Mouse (Mus musculus) spleen, embryonic (tissue): ENCODE measurements at regions not wholly inside any gene's neighbourhood (a gene's known extent, or its start where the extent isn't known, plus 50 kb on each side); places are given as distances from the start of the nearest gene placed in this dataset.

Experiments
- CTCF ChIA-PET: fragments of 350-600 bp; sonication (Branson Sonifier 250); formaldehyde crosslinking; loops from one replicate; lab custom pipeline; 2022; lab: Charles Lee

DNA sequence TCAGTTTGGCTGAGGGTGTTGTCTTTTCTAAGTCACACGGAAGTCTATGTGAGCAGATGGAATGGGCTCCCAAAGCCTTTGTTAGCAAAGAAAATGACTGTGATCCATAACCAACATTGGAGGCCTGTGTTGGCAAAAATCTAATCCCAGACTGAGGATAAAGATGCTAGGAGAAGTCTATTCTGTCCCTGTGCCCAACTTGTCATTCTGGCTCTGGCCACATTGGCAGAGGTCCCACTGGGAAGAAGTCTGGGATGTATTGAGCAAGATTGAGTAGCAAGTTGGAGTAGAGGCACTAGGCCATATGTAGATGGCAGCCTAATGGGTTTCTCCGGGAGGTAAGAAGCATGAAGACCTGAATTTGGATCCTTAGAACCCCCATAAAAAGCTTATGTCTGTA lies 54.1 kb downstream of the Nog start:
- CTCF ChIA-PET = no interaction called here

- CTCF ChIA-PET = no interaction called here
Observed at GRCm38 (mm10) chr11:89243370-89243769, 58.8 kb downstream of the Nog start.

- CTCF ChIA-PET = no interaction called here
Observed at GRCm38 (mm10) chr11:89242130-89242529, 60.0 kb downstream of the Nog start.

DNA sequence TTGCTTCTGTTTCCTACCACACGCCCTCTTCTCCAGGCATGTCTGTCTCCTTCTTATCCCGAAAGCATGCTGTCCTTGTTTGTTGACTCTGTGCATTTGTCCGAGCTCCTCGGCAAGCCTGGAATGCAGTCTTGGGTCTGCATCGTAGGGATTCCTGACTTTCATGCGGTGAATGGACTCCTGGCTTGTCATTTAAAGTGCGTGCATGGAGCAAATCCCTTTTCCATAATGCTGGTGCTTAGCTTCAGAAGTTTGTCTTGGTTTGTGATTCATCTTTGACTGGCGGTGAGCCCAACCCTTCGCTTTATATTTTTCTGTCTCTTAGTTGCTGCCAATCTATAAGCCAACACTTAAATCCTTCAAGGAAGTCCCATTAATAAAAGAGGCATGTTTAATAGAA lies 62.2 kb downstream of the Nog start:
- CTCF ChIA-PET = no interaction called here

DNA sequence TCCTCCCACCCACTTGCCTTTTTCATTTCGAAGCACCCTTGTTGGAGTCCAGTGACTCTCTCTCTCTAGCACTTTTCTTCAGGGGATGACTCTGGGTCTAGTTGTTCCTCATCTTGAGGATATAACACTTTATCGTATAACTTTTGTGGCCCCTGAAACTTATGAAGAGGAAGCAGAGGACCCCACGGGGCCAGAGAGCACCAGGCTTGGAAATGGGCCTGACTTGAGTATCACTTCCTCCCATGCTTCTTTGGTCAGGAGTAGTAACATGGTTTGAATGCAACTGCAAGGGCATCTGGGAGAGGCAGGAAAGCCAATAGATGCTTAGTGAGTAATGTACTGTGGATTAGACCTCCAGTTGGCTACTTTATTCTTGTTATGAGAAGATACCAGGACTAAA lies 65.2 kb downstream of the Nog start:
- CTCF ChIA-PET = no interaction called here

- CTCF ChIA-PET = no interaction called here
Observed at GRCm38 (mm10) chr11:89232884-89233480, 69.2 kb downstream of the Nog start.

GRCm38 (mm10) chr11:89229726-89230125 lies 72.4 kb downstream of the Nog start:
- CTCF ChIA-PET = no interaction called here

DNA sequence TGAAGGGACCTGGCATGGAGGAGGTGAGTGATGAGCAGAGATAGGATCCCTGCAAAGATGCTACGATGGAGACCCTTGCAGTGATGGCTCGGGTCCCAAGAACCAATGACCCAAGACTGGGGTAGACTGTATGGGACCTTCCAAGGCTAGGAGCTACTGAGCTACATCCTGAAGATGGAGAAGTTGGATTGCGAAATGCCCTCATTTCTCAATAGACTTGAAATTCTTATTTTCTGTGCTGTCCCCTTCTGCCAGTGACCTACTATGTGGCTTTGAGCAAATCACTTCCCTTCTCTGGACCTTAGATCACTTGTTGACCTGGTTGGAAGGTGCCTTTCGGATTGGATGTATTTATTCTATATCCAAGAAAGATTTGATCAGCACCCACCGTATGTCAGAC lies 88.9 kb downstream of the Nog start:
- CTCF ChIA-PET = no interaction called here

DNA sequence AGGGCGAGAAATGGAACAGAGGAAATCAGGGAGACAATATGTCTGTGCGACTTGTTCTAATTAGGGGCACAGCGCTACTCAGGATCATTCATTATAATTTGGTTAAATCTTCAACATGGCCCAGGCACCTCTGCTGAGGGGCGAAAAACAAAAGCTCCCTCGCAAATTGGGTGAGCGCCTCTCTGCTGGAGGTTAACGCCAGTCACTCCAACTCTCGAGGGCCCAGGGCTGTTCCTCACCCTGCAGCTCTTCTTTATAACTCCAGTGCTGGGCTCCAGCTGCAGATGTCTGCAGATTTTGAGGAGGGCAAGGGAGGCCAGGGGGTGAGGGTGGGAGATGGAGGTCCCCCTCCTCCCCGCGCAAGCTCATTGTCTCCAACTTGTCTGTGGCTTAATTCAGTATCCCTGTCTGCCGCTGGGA lies 92.6 kb downstream of the Nog start:
- CTCF ChIA-PET = no interaction called here

- CTCF ChIA-PET = no interaction called here
Observed at GRCm38 (mm10) chr11:89209072-89209471, 93.1 kb downstream of the Nog start.

- CTCF ChIA-PET = no interaction called here
Observed at GRCm38 (mm10) chr11:89206788-89207187, 95.3 kb downstream of the Nog start.

DNA sequence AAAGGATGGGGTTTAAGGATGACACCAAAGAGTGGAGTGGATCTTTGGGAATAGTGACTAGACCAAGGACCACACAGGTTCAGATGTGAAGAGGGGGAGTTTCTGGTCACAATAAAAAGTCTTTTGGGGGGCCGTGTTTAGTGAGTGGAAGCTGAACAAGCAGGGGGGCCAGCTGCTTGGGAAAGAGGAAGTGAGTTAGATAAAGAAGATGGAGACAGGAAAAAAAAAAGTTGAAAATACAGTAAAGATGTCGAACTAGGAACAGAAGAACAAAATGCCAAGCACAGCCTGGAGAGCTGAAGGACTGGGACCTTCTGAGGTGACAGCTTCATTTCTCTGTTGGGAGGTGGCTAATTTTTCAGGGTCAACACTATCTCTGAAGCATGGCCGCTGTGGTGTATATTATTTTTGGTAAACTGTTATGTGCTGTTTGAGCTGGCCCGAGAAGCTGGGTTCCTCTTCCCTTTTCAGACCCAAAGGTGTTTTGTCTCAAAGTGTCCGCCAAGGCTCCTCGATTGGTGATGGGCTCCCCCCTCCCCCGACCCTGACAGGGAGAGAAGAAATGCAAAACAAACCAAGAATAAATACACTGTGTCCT lies 97.1 kb downstream of the Nog start:
- CTCF ChIA-PET = interaction anchor here (0.6 kb wide), 1 partner anchor 422 kb away, joined by 3 read pairs; no protein-coding TSS in a partner anchor

DNA sequence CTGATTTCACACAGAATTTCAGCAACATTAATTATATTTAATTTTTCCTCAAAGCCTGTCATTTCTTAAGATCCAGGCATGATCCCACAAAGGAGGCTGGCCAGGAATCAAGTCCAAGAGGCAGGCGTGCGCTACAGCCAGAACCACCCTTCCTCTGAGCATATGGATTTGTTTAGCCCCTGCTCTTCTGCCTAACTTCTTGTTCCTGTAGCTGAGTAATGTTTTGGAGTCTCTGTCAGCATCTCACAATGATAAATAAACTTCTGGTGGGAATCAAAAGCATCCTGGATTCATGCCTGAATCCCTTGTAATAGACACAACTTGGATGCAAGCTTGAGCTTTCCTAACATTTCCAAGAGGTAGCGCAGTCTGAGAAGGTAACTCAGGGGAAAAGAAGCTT lies 101.7 kb downstream of the Nog start:
- CTCF ChIA-PET = no interaction called here

DNA sequence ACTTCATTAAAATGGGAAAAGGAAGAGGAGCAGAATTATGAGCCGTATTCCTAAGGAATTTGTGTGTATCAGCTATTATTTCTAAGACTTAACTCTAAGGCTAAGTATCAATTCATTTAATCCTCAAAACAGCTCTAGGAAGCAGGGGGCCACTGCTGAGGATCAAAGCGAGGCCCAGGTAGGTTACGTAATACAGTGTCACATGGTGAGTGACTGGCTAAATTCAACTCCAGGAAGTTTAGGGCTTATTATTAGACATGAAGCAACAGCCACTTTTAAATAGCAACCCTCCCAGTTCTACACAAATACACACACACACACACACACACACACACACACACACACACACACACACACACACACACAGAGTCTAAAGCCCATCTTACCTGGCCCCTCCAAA lies 109.3 kb downstream of the Nog start:
- CTCF ChIA-PET = interaction anchor here (0.6 kb wide), 1 partner anchor 72 kb away, joined by 10 read pairs; no protein-coding TSS in a partner anchor

DNA sequence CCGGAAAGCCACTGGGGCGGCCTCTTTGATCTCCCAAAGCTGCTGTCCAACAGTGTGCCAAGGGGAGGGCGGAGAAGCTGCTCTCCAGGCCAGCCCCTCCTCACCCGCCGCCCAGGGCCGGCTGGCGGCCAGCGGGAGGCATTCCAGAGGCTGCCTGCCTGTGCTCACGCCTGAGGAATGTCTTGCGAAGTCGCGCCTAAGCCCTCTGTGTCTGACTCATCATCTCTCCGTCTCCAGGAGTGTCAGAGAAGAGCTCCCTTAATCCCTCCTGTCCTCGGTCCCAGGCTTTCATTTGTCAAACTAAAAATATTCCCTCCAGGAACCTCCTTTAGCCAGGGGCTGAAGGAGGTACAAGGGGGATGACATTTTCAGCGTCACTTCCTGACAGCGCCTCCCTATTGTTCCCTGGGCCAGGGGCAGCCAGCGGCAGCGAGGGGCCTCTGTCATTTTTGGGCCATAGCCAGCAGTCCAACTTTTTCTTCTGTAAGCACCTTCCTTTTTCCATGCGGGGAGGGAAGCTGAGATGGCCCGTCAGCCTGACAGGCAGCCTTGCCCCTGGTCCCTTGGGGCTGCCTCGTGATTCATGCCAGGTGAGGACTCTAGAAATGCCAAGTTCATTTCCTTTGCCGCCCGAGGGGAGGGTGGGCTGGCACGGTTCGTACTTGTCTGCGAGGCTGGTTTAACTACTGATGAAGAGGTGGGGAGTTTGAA lies 113.4 kb downstream of the Gm525 start:
- CTCF ChIA-PET = no interaction called here

DNA sequence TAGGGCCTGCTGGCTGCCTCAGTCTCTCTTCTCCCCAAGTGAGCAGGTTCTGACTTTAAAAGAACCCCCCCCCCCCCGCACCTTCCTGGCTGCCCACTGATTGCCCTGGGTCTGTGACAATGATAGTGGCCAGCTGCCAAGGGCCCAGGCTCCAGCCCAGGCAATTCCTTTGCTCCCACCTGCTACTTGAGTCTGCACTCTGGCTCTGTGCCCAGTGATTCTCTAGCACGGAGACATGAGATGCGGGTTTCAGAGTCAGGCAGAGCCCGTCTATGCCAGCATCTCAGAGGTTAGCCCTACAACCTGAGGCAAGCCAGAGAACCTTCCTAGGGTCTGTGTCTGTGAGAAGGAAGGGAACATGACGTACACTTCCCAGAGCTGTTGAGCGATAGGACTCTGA lies 112.2 kb downstream of the Gm525 start:
- CTCF ChIA-PET = interaction anchor here (0.6 kb wide), 1 partner anchor 87 kb away, joined by 3 read pairs; no protein-coding TSS in a partner anchor

DNA sequence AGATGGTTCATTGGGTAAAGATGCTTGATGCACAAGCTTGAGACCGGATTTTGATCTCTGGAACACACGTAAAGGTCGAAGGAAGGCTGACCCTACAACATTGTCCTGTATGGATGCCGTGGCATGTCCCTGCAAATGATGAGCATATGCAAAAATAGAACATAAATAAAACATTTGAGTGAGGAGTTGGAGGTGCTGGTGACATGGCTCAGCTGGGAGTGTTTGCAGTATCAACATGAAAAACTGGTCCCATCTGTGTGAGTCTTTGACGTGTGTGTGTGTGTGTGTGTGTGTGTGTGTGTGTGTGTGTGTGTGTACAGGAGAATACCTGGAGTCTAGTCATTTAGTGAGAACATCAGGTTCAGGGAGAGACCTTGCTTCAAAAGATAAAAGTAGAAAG lies 107.8 kb downstream of the Gm525 start:
- CTCF ChIA-PET = no interaction called here

- CTCF ChIA-PET = no interaction called here
Observed at GRCm38 (mm10) chr11:89178436-89178835, 104.8 kb downstream of the Gm525 start.

DNA sequence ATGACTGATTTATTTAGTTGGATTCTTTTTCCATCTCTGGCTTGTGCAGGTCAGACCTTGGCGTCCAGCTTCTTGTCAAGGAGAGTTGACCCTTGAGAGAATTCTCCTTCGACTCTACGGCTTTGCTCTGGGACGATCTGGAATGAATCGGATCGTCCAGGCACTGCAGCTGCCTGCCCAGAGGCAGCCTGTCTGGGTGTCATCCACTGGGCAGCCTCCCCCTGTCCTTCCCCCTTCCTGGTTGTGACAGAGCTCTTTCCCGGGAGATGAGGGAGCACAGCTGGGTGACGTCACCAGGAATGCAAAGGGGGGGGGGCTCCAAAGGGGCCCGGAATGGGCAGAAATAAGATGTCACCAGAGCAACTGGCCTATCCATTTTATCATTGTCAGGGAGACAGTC lies 101.9 kb downstream of the Gm525 start:
- CTCF ChIA-PET = no interaction called here

GRCm38 (mm10) chr11:89174967-89175366 lies 101.3 kb downstream of the Gm525 start:
- CTCF ChIA-PET = no interaction called here

- CTCF ChIA-PET = no interaction called here
Observed at GRCm38 (mm10) chr11:89165278-89165677, 91.6 kb downstream of the Gm525 start.

GRCm38 (mm10) chr11:89153466-89154406 lies 80.1 kb downstream of the Gm525 start:
- CTCF ChIA-PET = interaction anchor here (0.6 to 1.1 kb wide), 2 partner anchors 10 to 67 kb away, joined by 3 read pairs; no protein-coding TSS in a partner anchor
